Mouse (Mus musculus) heart, postnatal 0 days (tissue): Measurements from ENCODE around the gene Get4. TPM values are rescaled to one million over a fixed set of nuclear protein-coding genes. Genes with fewer than 3 reads are reported as not detected.

Experiments
- ATAC-seq: fragments of 200-750 bp; cut with Nextera tagmentation; 2 replicates; pipeline ENCODE4 v1.8.0; 2017; ENCODE audit warnings: low read depth, moderate number of reproducible peaks, moderate library complexity; ENCODE audit not compliant: insufficient read depth
- DNase-seq: peaks from one replicate; pipeline ENCODE4 v3.0.0-alpha.2; 2016; ENCODE audit warnings: low spot score
- H3K27ac ChIP-seq: fragments of 300-500 bp; sonication (generic); 2 replicates; pipeline ENCODE4 v1.5.1; 2014; ENCODE audit warnings: low read depth, mild to moderate bottlenecking
- H3K27me3 ChIP-seq: fragments of 300-500 bp; sonication (generic); 2 replicates; pipeline ENCODE4 v1.6.1; 2014; ENCODE audit warnings: low read length, mixed read lengths; ENCODE audit not compliant: control insufficient read depth, insufficient read depth
- H3K36me3 ChIP-seq: fragments of 300-500 bp; sonication (generic); replicated peaks from 2 replicates; pipeline ENCODE4 v1.6.1; 2014; ENCODE audit warnings: low read length, mixed read lengths; ENCODE audit not compliant: control insufficient read depth, insufficient read depth
- H3K4me1 ChIP-seq: fragments of 300-500 bp; sonication (generic); 2 replicates; pipeline ENCODE4 v1.6.1; 2014; ENCODE audit warnings: antibody characterized with exemption; ENCODE audit not compliant: control insufficient read depth, insufficient read depth
- H3K4me2 ChIP-seq: fragments of 300-500 bp; sonication (generic); 2 replicates; pipeline ENCODE4 v1.6.1; 2014; ENCODE audit warnings: low read depth, mild to moderate bottlenecking, low read length, moderate library complexity
- H3K4me3 ChIP-seq: fragments of 300-500 bp; sonication (generic); 2 replicates; pipeline ENCODE4 v1.5.1; 2014; ENCODE audit warnings: low read depth, low read length
- H3K9ac ChIP-seq: fragments of 300-500 bp; sonication (generic); replicated peaks from 2 replicates; pipeline ENCODE4 v1.6.1; 2014; ENCODE audit warnings: low read depth, low read length, mixed read lengths
- H3K9me3 ChIP-seq: fragments of 300-500 bp; sonication (generic); replicated peaks from 2 replicates; pipeline ENCODE4 v1.6.1; 2016; ENCODE audit warnings: low read length; ENCODE audit not compliant: control insufficient read depth
- CTCF ChIP-seq: IDR thresholded peaks from 2 replicates; pipeline ENCODE4 v1.5.1; 2016; ENCODE audit warnings: antibody characterized with exemption, control low read depth, low read depth
- EP300 ChIP-seq: IDR thresholded peaks from 2 replicates; pipeline ENCODE4 v1.6.1; 2016; ENCODE audit warnings: antibody characterized with exemption, low read depth
- WGBS: fragments of 180-500 bp; shearing (Covaris S2); extraction: QIAGEN DNeasy Blood & Tissue Kit; methylation state at CpG from one replicate; pipeline ENCODE4 v1.1.7; 2014; 5-methylcytosine and 5-hydroxymethylcytosine counted together
- polyA plus RNA-seq: library from polyadenylated mRNA; unstranded; fragments of >200 nt; fragmentation: Nextera tagmentation; extraction: Ambion mirVana; gene quantifications from 2 replicates; pipeline ENCODE4 v1.2.1, GENCODE M21; 2015
- total RNA-seq: library from RNA; depleted of rRNA; stranded (reverse); fragments of >200 nt; gene quantifications from 2 replicates; pipeline ENCODE4 v1.2.3, GENCODE M21; 2014; ENCODE audit warnings: low replicate concordance; rRNA removed

Gene Get4
- total RNA-seq (56.8 and 61.6 TPM in 2 replicates), polyA plus RNA-seq (153 TPM in 2 replicates)

- TF ChIP-seq EP300 (peak; percentile 68; the same call in 1 of the 2 replicates), CTCF (no peak)
- WGBS = 0% methylated on average over 52 of the region's 90 CpGs
- Histone ChIP-seq H3K4me1 (peaks cover 40% of the 10 kb centered on the region), H3K4me3 (peak within 1 kb of the TSS; percentile 71), H3K27ac (peak within 1 kb of the TSS; percentile 91), H3K27me3 (no peaks in the 10 kb centered on the region), H3K9ac (peak within 1 kb of the TSS; percentile 61), H3K4me2 (peak within 1 kb of the TSS; percentile 73), H3K36me3 (peaks cover 30% of the 10 kb centered on the region), H3K9me3 (no peaks in the 10 kb centered on the region)
- DNase-seq (peak; percentile 99), ATAC-seq (peak; percentile 92)
These were observed at the start of gene Get4 for GRCm38 (mm10) chr5:139252081-139252909. Gene Get4 (plus strand): TSS chr5:139252324.

DNA sequence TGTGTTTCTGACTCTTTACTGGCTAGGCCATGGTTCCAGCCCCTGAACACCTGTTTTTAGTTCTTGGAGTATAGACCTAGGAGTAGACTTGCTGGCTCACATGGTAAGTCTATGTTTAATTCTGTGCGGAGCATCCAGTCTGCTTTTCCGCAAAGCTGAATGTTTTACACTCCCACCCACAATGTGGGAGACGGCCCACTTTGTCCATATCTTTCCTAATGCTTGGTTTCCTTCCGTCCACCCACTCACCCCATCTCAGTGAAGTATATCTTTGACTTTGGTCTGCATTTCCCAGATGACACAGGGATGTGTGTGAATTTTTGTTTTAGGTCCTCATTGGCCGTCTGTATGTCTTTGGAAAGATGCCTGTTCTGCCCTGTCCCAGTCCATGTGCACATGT is 48.8 kb upstream of the Get4 start:
- Histone ChIP-seq H3K4me1 (peaks cover 12% of the 10 kb centered on the region), H3K9me3 (no peaks in the 10 kb centered on the region), H3K9ac (no peak overlapping the region), H3K27ac (no peak overlapping the region), H3K36me3 (no peaks in the 10 kb centered on the region), H3K4me3 (no peak overlapping the region), H3K27me3 (no peaks in the 10 kb centered on the region), H3K4me2 (no peak overlapping the region)
- ATAC-seq = no peak
- no peak for DNase-seq
- TF ChIP-seq CTCF (no peak), EP300 (no peak)
- WGBS = 71% methylated on average over 5 of the region's 5 CpGs

- no peak overlapping the region for H3K4me3 ChIP-seq
- H3K36me3 ChIP-seq = peaks cover 9% of the 10 kb centered on the region
- no peak for DNase-seq
- no peak for ATAC-seq
- no peak overlapping the region for H3K4me2 ChIP-seq
- H3K9ac ChIP-seq = no peak overlapping the region
- H3K4me1 ChIP-seq = peaks cover 8% of the 10 kb centered on the region
- no peaks in the 10 kb centered on the region for H3K9me3 ChIP-seq
- no peak overlapping the region for H3K27ac ChIP-seq
- WGBS = 62% methylated on average over 4 of the region's 4 CpGs
- no peak for TF ChIP-seq EP300
- no peak for TF ChIP-seq CTCF
- H3K27me3 ChIP-seq = no peaks in the 10 kb centered on the region
These were observed 46.0 kb upstream of the Get4 start for GRCm38 (mm10) chr5:139206081-139206480.

DNA sequence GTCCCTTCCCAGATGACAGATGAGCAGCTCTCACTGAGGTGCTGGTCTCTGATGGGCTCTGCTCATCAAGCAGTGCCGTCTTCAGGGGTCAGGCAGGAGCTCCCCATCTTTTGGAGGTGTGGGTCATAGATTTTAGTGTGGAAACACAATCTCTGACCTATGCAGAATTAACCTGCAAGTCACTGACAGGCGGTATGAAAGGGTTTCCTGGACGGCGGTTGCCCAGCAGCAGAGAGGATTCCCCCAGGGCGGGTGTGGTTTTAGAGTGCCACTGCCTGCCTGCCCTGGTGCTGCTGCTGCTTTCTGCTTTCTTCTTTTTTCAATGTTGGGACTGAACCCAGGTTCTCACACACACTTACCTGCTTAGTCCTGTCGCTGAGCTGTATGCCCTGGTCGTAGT is 45.6 kb upstream of the Get4 start:
- peaks cover 4% of the 10 kb centered on the region; the same call in 1 of the 2 replicates for H3K4me1 ChIP-seq
- H3K36me3 ChIP-seq = peaks cover 9% of the 10 kb centered on the region
- no peaks in the 10 kb centered on the region for H3K27me3 ChIP-seq
- no peaks in the 10 kb centered on the region for H3K9me3 ChIP-seq
- no peak for DNase-seq
- no peak overlapping the region for H3K27ac ChIP-seq
- H3K4me3 ChIP-seq = no peak overlapping the region
- no peak overlapping the region for H3K4me2 ChIP-seq
- no peak overlapping the region for H3K9ac ChIP-seq
- no peak for ATAC-seq
- no peak for TF ChIP-seq CTCF
- TF ChIP-seq EP300 = no peak
- WGBS = 68% methylated on average over 7 of the region's 7 CpGs

DNA sequence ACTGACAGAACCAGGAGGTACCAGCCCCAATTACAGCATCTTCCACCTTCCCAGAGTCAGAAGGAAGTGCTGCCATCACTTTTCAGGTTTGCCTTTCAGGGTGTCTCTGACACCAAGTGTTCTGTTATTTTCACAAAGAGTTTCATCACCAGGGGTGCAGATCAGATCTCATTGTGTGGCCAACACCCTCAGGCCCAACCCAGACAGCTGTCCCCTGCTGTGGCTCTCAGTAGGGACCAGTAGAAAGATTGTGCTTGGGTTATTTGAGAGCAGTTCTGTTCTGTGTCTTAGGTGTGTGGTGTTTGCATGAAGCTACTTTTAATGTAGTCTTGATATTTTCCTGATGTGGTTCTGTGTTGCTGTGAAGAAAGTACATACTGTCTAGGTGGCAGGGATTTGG is 43.9 kb upstream of the Get4 start:
- TF ChIP-seq CTCF (no peak), EP300 (no peak)
- no peak overlapping the region for H3K4me3 ChIP-seq
- H3K27me3 ChIP-seq = no peaks in the 10 kb centered on the region
- no peak for DNase-seq
- H3K4me2 ChIP-seq = no peak overlapping the region
- H3K4me1 ChIP-seq = no peaks in the 10 kb centered on the region
- no peak for ATAC-seq
- H3K9me3 ChIP-seq = no peaks in the 10 kb centered on the region
- H3K36me3 ChIP-seq = peaks cover 9% of the 10 kb centered on the region
- no peak overlapping the region for H3K9ac ChIP-seq
- H3K27ac ChIP-seq = no peak overlapping the region
